Mouse (Mus musculus) MEL (cell line): ENCODE results near the gene Gabbr1. TPM values are rescaled to one million over a fixed set of nuclear protein-coding genes. Genes with fewer than 3 reads are reported as not detected.

ENCODE experiments used
- DNase-seq: peaks from one replicate; pipeline ENCODE4 v3.0.0; 2011; ENCODE audit warnings: low read depth, low spot score
- H3K27ac ChIP-seq: 2 replicates; pipeline ENCODE4 v1.5.1; 2012; ENCODE audit warnings: low read depth, mild to moderate bottlenecking, control low read depth, low read length, moderate library complexity; ENCODE audit not compliant: control insufficient read depth
- H3K27me3 ChIP-seq, 2 experiments: fragments of 150-350 bp in 1 of 2; sonication (generic) in 1 of 2; 2 replicates each; pipeline ENCODE4 v1.6.1; 2012; ENCODE audit warnings: low read length in 2 of 2, mild to moderate bottlenecking in 2 of 2, improper control_type of control experiment in 1 of 2, moderate library complexity in 1 of 2; ENCODE audit not compliant: insufficient read depth in 2 of 2, control insufficient read depth in 1 of 2
- H3K36me3 ChIP-seq, 2 experiments: 2 replicates each; pipeline ENCODE4 v1.6.1; 2012 to 2014; ENCODE audit warnings: low read length in 2 of 2, improper control_type of control experiment in 1 of 2, inconsistent platforms in 1 of 2, mild to moderate bottlenecking in 1 of 2; ENCODE audit not compliant: insufficient read depth in 2 of 2, control insufficient read depth in 1 of 2
- H3K4me1 ChIP-seq, 2 experiments: fragments of 150-350 bp in 1 of 2; sonication (generic) in 1 of 2; 2 replicates each; pipeline ENCODE4 v1.6.1; 2012; ENCODE audit warnings: low read length in 2 of 2, improper control_type of control experiment in 1 of 2, mild to moderate bottlenecking in 1 of 2; ENCODE audit not compliant: insufficient read depth in 2 of 2, control insufficient read depth in 1 of 2
- H3K4me3 ChIP-seq, 2 experiments: fragments of 150-350 bp in 1 of 2; sonication (generic) in 1 of 2; 2 replicates each; pipeline ENCODE4 v1.5.1; 2012; ENCODE audit warnings: low read depth in 2 of 2, low read length in 2 of 2, mild to moderate bottlenecking in 2 of 2, moderate library complexity in 2 of 2, control low read depth in 1 of 2, improper control_type of control experiment in 1 of 2; ENCODE audit not compliant: control insufficient read depth in 1 of 2, insufficient read depth in 1 of 2
- H3K79me2 ChIP-seq: 2 replicates; pipeline ENCODE4 v1.6.1; 2012; ENCODE audit warnings: mild to moderate bottlenecking, low read length, moderate library complexity; ENCODE audit not compliant: control insufficient read depth, poor library complexity, insufficient read depth
- H3K9ac ChIP-seq: 2 replicates; pipeline ENCODE4 v1.6.1; 2012; ENCODE audit warnings: low read depth, mild to moderate bottlenecking, control low read depth, low read length, moderate library complexity; ENCODE audit not compliant: control insufficient read depth, poor library complexity, severe bottlenecking
- H3K9me3 ChIP-seq: fragments of 150-350 bp; sonication (generic); replicated peaks from 2 replicates; pipeline ENCODE4 v1.6.1; 2012; ENCODE audit warnings: mild to moderate bottlenecking, low read length, improper control_type of control experiment, moderate library complexity; ENCODE audit not compliant: insufficient read depth
- CHD2 ChIP-seq: IDR thresholded peaks from 2 replicates; pipeline ENCODE4 v1.6.1; 2011; ENCODE audit warnings: low read length, improper control_type of control experiment
- E2F4 ChIP-seq: IDR thresholded peaks from 2 replicates; pipeline ENCODE4 v1.6.1; 2011; ENCODE audit warnings: low read depth, low read length, improper control_type of control experiment, borderline replicate concordance
- ELF1 ChIP-seq: IDR thresholded peaks from 2 replicates; pipeline ENCODE4 v1.6.1; 2014; ENCODE audit warnings: low read depth, mild to moderate bottlenecking, inconsistent platforms, low read length, improper control_type of control experiment, moderate library complexity
- EP300 ChIP-seq, 2 experiments: IDR thresholded peaks; 2 replicates each; pipeline ENCODE4 v1.6.1; 2011; ENCODE audit warnings: improper control_type of control experiment in 2 of 2, low read length in 2 of 2, low read depth in 1 of 2, mild to moderate bottlenecking in 1 of 2
- GABPA ChIP-seq: IDR thresholded peaks from 2 replicates; pipeline ENCODE4 v1.6.1; 2012; ENCODE audit warnings: low read depth, mild to moderate bottlenecking, inconsistent platforms, low read length, improper control_type of control experiment, moderate library complexity
- GATA1 ChIP-seq: IDR thresholded peaks from 2 replicates; pipeline ENCODE4 v1.6.1; 2011; ENCODE audit warnings: low read depth, low read length, improper control_type of control experiment
- HCFC1 ChIP-seq: IDR thresholded peaks from 2 replicates; pipeline ENCODE4 v1.6.1; 2012; ENCODE audit warnings: low read depth, mild to moderate bottlenecking, inconsistent platforms, low read length, improper control_type of control experiment, moderate library complexity
- JUND ChIP-seq: IDR thresholded peaks from 2 replicates; pipeline ENCODE4 v1.6.1; 2011; ENCODE audit warnings: low read depth, mild to moderate bottlenecking, improper control_type of control experiment, low read length
- MAFK ChIP-seq: IDR thresholded peaks from 2 replicates; pipeline ENCODE4 v1.6.1; 2011; ENCODE audit warnings: low read depth, mild to moderate bottlenecking, low read length, improper control_type of control experiment, borderline replicate concordance
- MAZ ChIP-seq: IDR thresholded peaks from 2 replicates; pipeline ENCODE4 v1.6.1; 2012; ENCODE audit warnings: low read depth, mild to moderate bottlenecking, inconsistent platforms, low read length, improper control_type of control experiment
- MXI1 ChIP-seq: IDR thresholded peaks from 2 replicates; pipeline ENCODE4 v1.6.1; 2011; ENCODE audit warnings: mild to moderate bottlenecking, low read depth, low read length, improper control_type of control experiment
- MYB ChIP-seq: IDR thresholded peaks from 2 replicates; pipeline ENCODE4 v1.6.1; 2011; ENCODE audit warnings: mild to moderate bottlenecking, low read depth, low read length, improper control_type of control experiment
- MYC ChIP-seq: IDR thresholded peaks from 2 replicates; pipeline ENCODE4 v1.6.1; 2011; ENCODE audit warnings: low read depth, mild to moderate bottlenecking, low read length, improper control_type of control experiment, moderate library complexity
- NRF1 ChIP-seq: IDR thresholded peaks from 2 replicates; pipeline ENCODE4 v1.6.1; 2014; ENCODE audit warnings: low read depth, mild to moderate bottlenecking, inconsistent platforms, low read length, improper control_type of control experiment, moderate library complexity; ENCODE audit not compliant: poor library complexity, insufficient read depth, severe bottlenecking
- POLR2AphosphoS5 ChIP-seq: IDR thresholded peaks from 2 replicates; pipeline ENCODE4 v1.6.1; 2012; ENCODE audit warnings: low read depth, borderline replicate concordance, mild to moderate bottlenecking, inconsistent platforms, low read length, moderate library complexity, mixed read lengths
- RAD21 ChIP-seq: IDR thresholded peaks from 2 replicates; pipeline ENCODE4 v1.6.1; 2011; ENCODE audit warnings: mild to moderate bottlenecking, low read depth, low read length, improper control_type of control experiment
- SIN3A ChIP-seq: IDR thresholded peaks from 2 replicates; pipeline ENCODE4 v1.6.1; 2012; ENCODE audit warnings: low read length, improper control_type of control experiment, inconsistent platforms
- TAL1 ChIP-seq: IDR thresholded peaks from 2 replicates; pipeline ENCODE4 v1.6.1; 2012; ENCODE audit warnings: mild to moderate bottlenecking, inconsistent platforms, low read length, moderate library complexity, mixed read lengths
- UBTF ChIP-seq: IDR thresholded peaks from 2 replicates; pipeline ENCODE4 v1.6.1; 2012; ENCODE audit warnings: low read depth, mild to moderate bottlenecking, inconsistent platforms, low read length, improper control_type of control experiment, moderate library complexity, borderline replicate concordance; ENCODE audit not compliant: insufficient read depth
- USF2 ChIP-seq, 2 experiments: IDR thresholded peaks; 2 replicates each; pipeline ENCODE4 v1.6.1; 2011 to 2012; ENCODE audit warnings: improper control_type of control experiment in 2 of 2, low read length in 2 of 2, borderline replicate concordance in 1 of 2, inconsistent platforms in 1 of 2, low read depth in 1 of 2, mild to moderate bottlenecking in 1 of 2; ENCODE audit not compliant: insufficient read depth in 1 of 2
- ZMIZ1 ChIP-seq: IDR thresholded peaks from 2 replicates; pipeline ENCODE4 v1.6.1; 2012; ENCODE audit warnings: low read depth, mild to moderate bottlenecking, inconsistent platforms, low read length, improper control_type of control experiment, moderate library complexity
- polyA plus RNA-seq, 2 experiments: library from polyadenylated mRNA; stranded (reverse) in 1 of 2; unstranded in 1 of 2; fragments of >175 nt in 1 of 2; fragments of >200 nt in 1 of 2; gene quantifications; 2 replicates each; pipeline versions ENCODE4 v1.2.1 to v1.2.4; 2012; ENCODE audit warnings: low replicate concordance in 2 of 2, low read depth in 1 of 2; ENCODE audit not compliant: insufficient read length in 2 of 2, insufficient read depth in 1 of 2, missing spikeins in 1 of 2
- total RNA-seq: library from RNA; depleted of rRNA; stranded (reverse); fragments of 300-350 nt; gene quantifications from 2 replicates; pipeline ENCODE4 v1.2.3, GENCODE M21; 2012

Gabbr1 gene
- total and polyA plus RNA-seq, 3 experiments, result 2.2 to 14.6 TPM; not detected in 1

GRCm38 (mm10) chr17:37062101-37062641 is 16.4 kb downstream of the Gabbr1 start:
- H3K4me1 ChIP-seq, result peaks cover 0 to 3% of the 10 kb centered on the region in 2 experiments; a peak in 1 of 4 replicates
- no peaks in the 10 kb centered on the region for H3K27me3 ChIP-seq
- H3K4me3 ChIP-seq, result no peak overlapping the region
- no peak overlapping the region for H3K9ac ChIP-seq
- no peak overlapping the region for H3K27ac ChIP-seq
- peaks cover 0 to 5% of the 10 kb centered on the region in 2 experiments; a peak in 2 of 4 replicates for H3K36me3 ChIP-seq
- TF ChIP-seq RAD21, result no peak
- TF ChIP-seq MXI1, result no peak
- no peaks in the 10 kb centered on the region for H3K79me2 ChIP-seq
- DNase-seq, result no peak
- H3K9me3 ChIP-seq, result no peaks in the 10 kb centered on the region

DNA sequence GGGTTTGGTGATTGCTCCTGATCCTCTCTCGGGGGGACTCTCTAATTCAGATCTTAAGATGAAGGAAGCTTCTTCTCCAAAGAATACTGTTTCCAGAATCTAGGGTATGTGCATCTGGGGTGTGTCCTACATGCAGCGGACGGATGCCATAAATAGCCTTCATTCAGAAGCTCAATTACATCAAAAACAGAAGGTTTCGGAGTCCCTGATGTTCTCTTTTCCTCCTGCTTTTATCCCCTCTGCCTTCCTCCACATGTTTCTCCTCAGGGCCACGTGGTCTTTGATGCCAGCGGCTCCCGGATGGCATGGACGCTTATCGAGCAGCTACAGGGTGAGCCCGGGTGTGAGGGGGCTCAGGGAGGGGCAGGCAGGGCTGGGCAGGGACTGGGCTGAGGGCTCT is 17.3 kb downstream of the Gabbr1 start:
- Histone ChIP-seq H3K79me2 (no peaks in the 10 kb centered on the region), H3K27ac (no peak overlapping the region), H3K9me3 (no peaks in the 10 kb centered on the region), H3K27me3 (no peaks in the 10 kb centered on the region), H3K36me3 (peaks cover 0 to 5% of the 10 kb centered on the region in 2 experiments; a peak in 2 of 4 replicates), H3K4me3 (no peak overlapping the region), H3K9ac (no peak overlapping the region), H3K4me1 (peaks cover 0 to 3% of the 10 kb centered on the region in 2 experiments; a peak in 1 of 4 replicates)
- no peak for DNase-seq
- TF ChIP-seq UBTF (no peak), GABPA (no peak), ELF1 (no peak), POLR2AphosphoS5 (no peak), E2F4 (no peak), JUND (no peak)

DNA sequence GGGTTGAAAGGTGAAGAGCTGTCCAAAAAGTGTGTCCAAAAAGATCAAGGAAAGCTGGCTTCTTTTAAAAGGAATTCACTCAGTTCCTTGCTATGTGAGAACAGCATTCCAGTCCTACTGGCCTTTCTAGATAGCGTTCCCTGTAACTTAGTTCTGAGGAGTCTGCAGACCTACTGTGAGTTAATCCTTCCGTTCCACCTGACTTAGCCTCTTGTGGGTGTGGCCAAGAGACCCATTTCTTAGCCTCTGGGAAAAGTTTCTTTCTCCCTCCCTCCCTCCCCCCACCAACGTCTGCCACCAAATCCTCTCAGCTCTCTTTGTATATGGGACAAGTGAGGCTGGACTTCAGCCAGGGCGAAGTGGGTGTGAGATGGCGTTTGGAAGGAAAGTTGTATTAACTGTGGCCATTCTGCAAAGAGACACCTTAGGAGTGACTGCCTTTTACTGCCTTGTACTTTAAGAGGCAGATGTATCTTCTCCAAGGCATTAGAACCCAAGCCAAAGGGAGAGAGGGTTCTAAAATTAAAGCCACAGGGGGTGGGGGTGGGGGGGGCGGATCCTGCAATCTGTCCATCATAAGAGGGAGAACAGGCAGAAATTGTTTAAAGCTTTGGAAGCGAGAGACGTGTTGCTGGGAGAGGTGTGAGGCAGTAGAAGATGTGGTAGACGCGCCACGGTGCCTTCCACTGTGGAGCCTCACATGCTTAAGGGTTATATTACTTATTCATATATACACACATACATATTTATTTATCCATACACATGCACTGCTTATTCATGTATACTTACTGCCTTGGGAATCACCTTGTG is 18.1 kb downstream of the Gabbr1 start:
- Histone ChIP-seq H3K4me1 (peaks cover 0 to 3% of the 10 kb centered on the region in 2 experiments; a peak in 1 of 4 replicates), H3K79me2 (no peaks in the 10 kb centered on the region), H3K27me3 (no peaks in the 10 kb centered on the region), H3K9ac (no peak overlapping the region), H3K4me3 (no peak overlapping the region), H3K36me3 (peaks cover 0 to 5% of the 10 kb centered on the region in 2 experiments; a peak in 2 of 4 replicates), H3K27ac (no peak overlapping the region), H3K9me3 (no peaks in the 10 kb centered on the region)
- DNase-seq, result no peak
- TF ChIP-seq HCFC1 (no peak), E2F4 (no peak), SIN3A (no peak), GATA1 (no peak), ZMIZ1 (no peak), MYB (no peak), CHD2 (no peak), MAFK (no peak), USF2 (IDR thresholded peaks at IDR 0.05; ENCODE audit: borderline replicate concordance in 1 of 2, insufficient read depth in 1 of 2, low read depth in 1 of 2, low read length in 2 of 2) (no peak), NRF1 (no peak), MAZ (no peak), MYC (no peak), EP300 (IDR thresholded peaks at IDR 0.05; ENCODE audit: low read depth in 1 of 2, low read length in 2 of 2) (no peak), TAL1 (no peak)
